8 mouse cellular contexts compared by ENCODE assay signal in genomic region chr17:26253399-26253798, GRCm38 (mm10). TPM values are rescaled to one million over a fixed set of nuclear protein-coding genes. Genes with fewer than 3 reads are reported as not detected.
A peak's percentile ranks its signal among the peaks of the same experiment; 100 is the strongest.
DNase-seq lines count a peak whose midpoint lies in the region; ATAC-seq and TF ChIP-seq lines count a peak whose summit lies in the region.

No protein-coding gene starts in this region.

- peak overlapping the region; percentile 98 for H3K27ac ChIP-seq in heart, embryonic 12.5 days (ENCODE audit: poor library complexity, severe bottlenecking)
- peak overlapping the region; percentile 67; the same call in 1 of the 2 replicates for H3K27ac ChIP-seq in ES-Bruce4 (ENCODE audit: insufficient read depth, low read length)
- peak overlapping the region; percentile 98 for H3K27ac ChIP-seq in forebrain, embryonic 16.5 days (ENCODE audit: low read length)

- WGBS in heart, embryonic 12.5 days = under 1% methylated on average over 24 of the region's 24 CpGs
- under 1% methylated on average over 24 of the region's 24 CpGs for WGBS in forebrain, embryonic 16.5 days

- ATAC-seq in heart, embryonic 12.5 days (ENCODE audit: insufficient number of reproducible peaks, low FRiP score) = peak; percentile 13; the same call in 1 of the 2 replicates
- no peak; the same call in 1 of the 2 replicates for ATAC-seq in forebrain, embryonic 16.5 days
- peak; percentile 46; the same call in 1 of the 2 replicates for ATAC-seq in megakaryocyte-erythroid progenitor cell, adult 5-6 weeks (replicated peaks; ENCODE audit: low FRiP score, low TSS enrichment, poor library complexity, severe bottlenecking)
- ATAC-seq in granulocyte monocyte progenitor cell, adult 5-6 weeks (replicated peaks; ENCODE audit: poor library complexity, severe bottlenecking) = no peak; the same call in 1 of the 2 replicates
- no peak for ATAC-seq in frontal cortex, adult (ENCODE audit: low TSS enrichment)

- no peak for TF ChIP-seq EP300 in ES-Bruce4 (IDR thresholded peaks at IDR 0.05; ENCODE audit: insufficient read depth, low read depth, low read length)

- no peak for DNase-seq in heart, postnatal 14 days
- DNase-seq in left cerebral cortex, postnatal 14 days (ENCODE audit: low spot score in 2 of 2) = no peak

- H3K27me3 ChIP-seq in heart, embryonic 12.5 days (replicated peaks) = no peaks in the 10 kb centered on the region
- no peaks in the 10 kb centered on the region for H3K27me3 ChIP-seq in ES-Bruce4 (ENCODE audit: control insufficient read depth, insufficient read depth, low read length, poor library complexity, severe bottlenecking)
- H3K27me3 ChIP-seq in forebrain, embryonic 16.5 days (replicated peaks; ENCODE audit: control insufficient read depth, insufficient read depth, low read length) = no peaks in the 10 kb centered on the region

- no peaks in the 10 kb centered on the region for H3K9me3 ChIP-seq in heart, embryonic 12.5 days (replicated peaks)
- H3K9me3 ChIP-seq in ES-Bruce4 (replicated peaks; ENCODE audit: control insufficient read depth, insufficient read depth, low read length, poor library complexity, severe bottlenecking) = no peaks in the 10 kb centered on the region
- no peaks in the 10 kb centered on the region for H3K9me3 ChIP-seq in forebrain, embryonic 16.5 days (ENCODE audit: control insufficient read depth, low read length)

- intact Hi-C loops in heart, postnatal 14 days (cut with DNase I) = loop anchor here (10.0 kb wide), 1 partner anchor 951 kb away; the partner anchor contains the start of gene Lemd2
- intact Hi-C loops in left cerebral cortex, postnatal 14 days (cut with DNase I) = no loop called here

- H3K9ac ChIP-seq in heart, embryonic 12.5 days = peak overlapping the region; percentile 97
- H3K9ac ChIP-seq in ES-Bruce4 (ENCODE audit: low read depth, poor library complexity, severe bottlenecking) = peak overlapping the region; percentile 96
- H3K9ac ChIP-seq in forebrain, embryonic 16.5 days (replicated peaks; ENCODE audit: low read depth, low read length) = peak overlapping the region; percentile 94

- TF ChIP-seq POLR2A in ES-Bruce4 (IDR thresholded peaks at IDR 0.05; ENCODE audit: insufficient read depth, low read length) = no peak

- H3K4me2 ChIP-seq in heart, embryonic 12.5 days = peak overlapping the region; percentile 68
- H3K4me2 ChIP-seq in forebrain, embryonic 16.5 days (ENCODE audit: low read length) = peak overlapping the region; percentile 67

- H3K4me3 ChIP-seq in heart, embryonic 12.5 days = peak overlapping the region; percentile 92
- H3K4me3 ChIP-seq in ES-Bruce4 (ENCODE audit: low read depth, low read length) = peak overlapping the region; percentile 92
- H3K4me3 ChIP-seq in forebrain, embryonic 16.5 days (replicated peaks; ENCODE audit: low read length) = peak overlapping the region; percentile 90

- no peak for TF ChIP-seq CTCF in ES-Bruce4 (IDR thresholded peaks at IDR 0.05; ENCODE audit: low read depth, low read length)

- H3K36me3 ChIP-seq in heart, embryonic 12.5 days = peaks cover 21% of the 10 kb centered on the region
- H3K36me3 ChIP-seq in ES-Bruce4 (ENCODE audit: control insufficient read depth, insufficient read depth, low read length, poor library complexity, severe bottlenecking) = peaks cover 37% of the 10 kb centered on the region
- peaks cover 16% of the 10 kb centered on the region for H3K36me3 ChIP-seq in forebrain, embryonic 16.5 days (ENCODE audit: control insufficient read depth, insufficient read depth)

- peaks cover 10% of the 10 kb centered on the region for H3K4me1 ChIP-seq in heart, embryonic 12.5 days (replicated peaks)
- no peaks in the 10 kb centered on the region for H3K4me1 ChIP-seq in ES-Bruce4 (ENCODE audit: control insufficient read depth, insufficient read depth, low read length)
- peaks cover 13% of the 10 kb centered on the region for H3K4me1 ChIP-seq in forebrain, embryonic 16.5 days (replicated peaks; ENCODE audit: control insufficient read depth, insufficient read depth, low read length)

RNA-seq across cellular contexts. Expression of gene Luc7l, which starts 0.7 kb away (rescaled TPM):
- 72.3 and 77.0 TPM in 2 replicates for polyA plus RNA-seq in heart, embryonic 12.5 days (2016; fragmentation: Nextera tagmentation; extraction: Ambion mirVana)
- 10 to 100 TPM; 24.9 to 26.3 TPM for total RNA-seq in heart, postnatal 14 days (2021)
- polyA plus RNA-seq in ES-Bruce4 (2011; ENCODE audit: insufficient read depth, insufficient read length, low read depth, missing spikeins) = 105 and 110 TPM in 2 replicates
- polyA plus RNA-seq in forebrain, embryonic 16.5 days (2015; fragmentation: Nextera tagmentation; extraction: Ambion mirVana) = 123 and 124 TPM in 2 replicates
- total RNA-seq in megakaryocyte-erythroid progenitor cell, adult 5-6 weeks (2014; fragmentation: Nextera tagmentation) = 92.6 and 106 TPM in 2 replicates
- total RNA-seq in megakaryocyte-erythroid progenitor cell, adult 5-6 weeks (2017) = 156 and 197 TPM in 2 replicates
- 63.7 and 74.9 TPM in 2 replicates for total RNA-seq in granulocyte monocyte progenitor cell, adult 5-6 weeks (2014; fragmentation: Nextera tagmentation)
- 60.0 and 122 TPM in 2 replicates for total RNA-seq in granulocyte monocyte progenitor cell, adult 5-6 weeks (2017)
- total RNA-seq in left cerebral cortex, postnatal 14 days (2021) = 10 to 100 TPM; 80.2 to 81.5 TPM

RNA-seq across cellular contexts. Expression of gene Fam234a, which starts 9.4 kb away (rescaled TPM):
- polyA plus RNA-seq in heart, embryonic 12.5 days (2016; fragmentation: Nextera tagmentation; extraction: Ambion mirVana) = 46.1 TPM in 2 replicates
- total RNA-seq in heart, postnatal 14 days (2021) = 10 to 100 TPM; 92.5 to 95.8 TPM
- polyA plus RNA-seq in ES-Bruce4 (2011; ENCODE audit: insufficient read depth, insufficient read length, low read depth, missing spikeins) = 23.7 and 26.6 TPM in 2 replicates
- 23.9 and 25.5 TPM in 2 replicates for polyA plus RNA-seq in forebrain, embryonic 16.5 days (2015; fragmentation: Nextera tagmentation; extraction: Ambion mirVana)
- total RNA-seq in megakaryocyte-erythroid progenitor cell, adult 5-6 weeks (2014; fragmentation: Nextera tagmentation) = 5.5 and 6.2 TPM in 2 replicates
- total RNA-seq in megakaryocyte-erythroid progenitor cell, adult 5-6 weeks (2017) = 4.6 and 5.3 TPM in 2 replicates
- total RNA-seq in granulocyte monocyte progenitor cell, adult 5-6 weeks (2014; fragmentation: Nextera tagmentation) = 12.8 and 15.4 TPM in 2 replicates
- total RNA-seq in granulocyte monocyte progenitor cell, adult 5-6 weeks (2017) = 5.1 and 6.1 TPM in 2 replicates
- total RNA-seq in left cerebral cortex, postnatal 14 days (2021) = 10 to 100 TPM; 15.7 to 18.4 TPM

RNA-seq across cellular contexts. Expression of gene Arhgdig, which starts 45.8 kb away (rescaled TPM):
- 6.3 and 7.2 TPM in 2 replicates for polyA plus RNA-seq in heart, embryonic 12.5 days (2016; fragmentation: Nextera tagmentation; extraction: Ambion mirVana)
- total RNA-seq in heart, postnatal 14 days (2021) = under 1 TPM; 0.56 to 0.81 TPM
- polyA plus RNA-seq in ES-Bruce4 (2011; ENCODE audit: insufficient read depth, insufficient read length, low read depth, missing spikeins) = 9.5 and 9.8 TPM in 2 replicates
- 40.9 and 69.2 TPM in 2 replicates for polyA plus RNA-seq in forebrain, embryonic 16.5 days (2015; fragmentation: Nextera tagmentation; extraction: Ambion mirVana)
- 6.3 and 10.4 TPM in 2 replicates for total RNA-seq in megakaryocyte-erythroid progenitor cell, adult 5-6 weeks (2014; fragmentation: Nextera tagmentation)
- 1.0 and 4.5 TPM in 2 replicates for total RNA-seq in megakaryocyte-erythroid progenitor cell, adult 5-6 weeks (2017)
- not detected in 2 replicates for total RNA-seq in granulocyte monocyte progenitor cell, adult 5-6 weeks (2014; fragmentation: Nextera tagmentation)
- 0.98 TPM in 1 of 2 replicates, not detected in the other for total RNA-seq in granulocyte monocyte progenitor cell, adult 5-6 weeks (2017)
- total RNA-seq in left cerebral cortex, postnatal 14 days (2021) = 100 to 1,000 TPM; 170 TPM

RNA-seq across cellular contexts. Expression of gene Rgs11, which starts 50.6 kb away (rescaled TPM):
- polyA plus RNA-seq in heart, embryonic 12.5 days (2016; fragmentation: Nextera tagmentation; extraction: Ambion mirVana) = 5.6 and 7.0 TPM in 2 replicates
- 1 to 10 TPM in 1 of 2 experiments, under 1 TPM in 1; 0.72 to 1.7 TPM for total RNA-seq in heart, postnatal 14 days (2021)
- 2.4 and 4.2 TPM in 2 replicates for polyA plus RNA-seq in ES-Bruce4 (2011; ENCODE audit: insufficient read depth, insufficient read length, low read depth, missing spikeins)
- 5.9 and 9.5 TPM in 2 replicates for polyA plus RNA-seq in forebrain, embryonic 16.5 days (2015; fragmentation: Nextera tagmentation; extraction: Ambion mirVana)
- 1.4 TPM in 1 of 2 replicates, not detected in the other for total RNA-seq in megakaryocyte-erythroid progenitor cell, adult 5-6 weeks (2014; fragmentation: Nextera tagmentation)
- not detected in 2 replicates for total RNA-seq in megakaryocyte-erythroid progenitor cell, adult 5-6 weeks (2017)
- total RNA-seq in granulocyte monocyte progenitor cell, adult 5-6 weeks (2014; fragmentation: Nextera tagmentation) = not detected in 2 replicates
- total RNA-seq in granulocyte monocyte progenitor cell, adult 5-6 weeks (2017) = not detected in 2 replicates
- 10 to 100 TPM; 56.1 to 56.2 TPM for total RNA-seq in left cerebral cortex, postnatal 14 days (2021)

RNA-seq across cellular contexts. Expression of gene Pdia2, which starts 54.5 kb away (rescaled TPM):
- polyA plus RNA-seq in heart, embryonic 12.5 days (2016; fragmentation: Nextera tagmentation; extraction: Ambion mirVana) = 0.45 and 1.0 TPM in 2 replicates
- total RNA-seq in heart, postnatal 14 days (2021) = not detected
- polyA plus RNA-seq in ES-Bruce4 (2011; ENCODE audit: insufficient read depth, insufficient read length, low read depth, missing spikeins) = 0.43 TPM in 1 of 2 replicates, not detected in the other
- polyA plus RNA-seq in forebrain, embryonic 16.5 days (2015; fragmentation: Nextera tagmentation; extraction: Ambion mirVana) = not detected in 2 replicates
- 14.1 and 22.5 TPM in 2 replicates for total RNA-seq in megakaryocyte-erythroid progenitor cell, adult 5-6 weeks (2014; fragmentation: Nextera tagmentation)
- 6.6 and 13.9 TPM in 2 replicates for total RNA-seq in megakaryocyte-erythroid progenitor cell, adult 5-6 weeks (2017)
- total RNA-seq in granulocyte monocyte progenitor cell, adult 5-6 weeks (2014; fragmentation: Nextera tagmentation) = not detected in 2 replicates
- total RNA-seq in granulocyte monocyte progenitor cell, adult 5-6 weeks (2017) = 0.30 TPM in 1 of 2 replicates, not detected in the other
- total RNA-seq in left cerebral cortex, postnatal 14 days (2021) = under 1 TPM; 0.33 to 0.53 TPM

Comparison
In these comparisons a context has a peak if more than half of its experiments do, and no peak if none do; other contexts are left out.
1. ATAC-seq: peak in heart, embryonic 12.5 days (single experiment) and megakaryocyte-erythroid progenitor cell, adult 5-6 weeks (single experiment); none in forebrain, embryonic 16.5 days (single experiment), granulocyte monocyte progenitor cell, adult 5-6 weeks (single experiment) and frontal cortex, adult (single experiment).
2. RNA of gene Fam234a, which starts 9.4 kb away (total RNA-seq): 92.5 to 95.8 TPM in heart, postnatal 14 days; 15.7 to 18.4 TPM in left cerebral cortex, postnatal 14 days, 5.1 to 15.4 TPM in granulocyte monocyte progenitor cell, adult 5-6 weeks and 4.6 to 6.2 TPM in megakaryocyte-erythroid progenitor cell, adult 5-6 weeks; every median in the first group is over 4 times any median in the second.
3. RNA of gene Arhgdig, which starts 45.8 kb away (total RNA-seq): 170 TPM in left cerebral cortex, postnatal 14 days; 1.0 to 10.4 TPM in megakaryocyte-erythroid progenitor cell, adult 5-6 weeks, 0.98 TPM in granulocyte monocyte progenitor cell, adult 5-6 weeks and 0.56 to 0.81 TPM in heart, postnatal 14 days; every median in the first group is over 10 times any median in the second.
4. Peak in every context shown above with its lines, with median percentiles within 50 percentile points of each other: H3K27ac ChIP-seq, H3K4me3 ChIP-seq and H3K9ac ChIP-seq.